Mouse (Mus musculus) left cerebral cortex, postnatal 14 days (tissue): ENCODE measurements around the gene Gpd2. TPM values are rescaled to one million over a fixed set of nuclear protein-coding genes. Genes with fewer than 3 reads are reported as not detected.

Experiments
- DNase-seq, 2 experiments: peaks; one replicate each; pipeline ENCODE4 v3.0.0; 2021 to 2022; ENCODE audit warnings: low spot score in 2 of 2, mixed read lengths in 1 of 2
- intact Hi-C: fragments of 180-260 bp; cut with DNase I; formaldehyde crosslinking; loops from one replicate; pipeline ENCODE4 v1.15.1; 2025
- total RNA-seq, 2 experiments: library from RNA; stranded (reverse); gene quantifications; 2 replicates each; pipeline ENCODE4 v1.2.3; 2021

The Gpd2 gene
- total RNA-seq, 2 experiments from 2014 or later = 106 to 114 TPM

GRCm38 (mm10) chr2:57356222-57356822 is 118.9 kb downstream of the Gpd2 start:
- intact Hi-C loops = no loop called here
- DNase-seq = no peak

GRCm38 (mm10) chr2:57362503-57362902 is 125.1 kb downstream of the Gpd2 start:
- no peak for DNase-seq
- intact Hi-C loops = no loop called here

DNA sequence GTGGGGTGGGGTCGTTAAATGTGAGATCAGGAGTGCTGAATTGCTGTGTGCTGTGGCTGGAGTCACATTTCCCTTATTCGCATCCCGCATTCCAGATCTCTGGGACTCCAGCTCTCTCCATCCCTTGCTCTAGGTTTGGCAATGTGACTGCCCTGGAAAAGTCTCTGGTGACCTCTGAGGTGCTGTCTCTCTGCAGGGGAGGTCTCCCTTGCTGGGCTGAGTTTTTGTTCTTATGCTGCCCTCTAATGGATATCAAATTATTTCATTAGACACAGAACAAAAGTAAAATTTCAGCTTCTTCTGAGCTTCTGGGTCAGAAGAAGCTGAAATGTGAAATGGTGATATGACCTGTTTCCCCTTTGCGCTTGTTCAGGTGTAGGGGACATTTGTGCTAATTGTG is 137.2 kb downstream of the Gpd2 start:
- no peak for DNase-seq
- intact Hi-C loops = loop anchor here (5.0 to 10.0 kb wide), 2 partner anchors 320 to 1262 kb away; no protein-coding TSS in a partner anchor

- intact Hi-C loops = loop anchor here (10.0 kb wide), 1 partner anchor 320 kb away; no protein-coding TSS in a partner anchor
- DNase-seq = no peak
These were observed 137.9 kb downstream of the Gpd2 start for GRCm38 (mm10) chr2:57375138-57375837.

DNA sequence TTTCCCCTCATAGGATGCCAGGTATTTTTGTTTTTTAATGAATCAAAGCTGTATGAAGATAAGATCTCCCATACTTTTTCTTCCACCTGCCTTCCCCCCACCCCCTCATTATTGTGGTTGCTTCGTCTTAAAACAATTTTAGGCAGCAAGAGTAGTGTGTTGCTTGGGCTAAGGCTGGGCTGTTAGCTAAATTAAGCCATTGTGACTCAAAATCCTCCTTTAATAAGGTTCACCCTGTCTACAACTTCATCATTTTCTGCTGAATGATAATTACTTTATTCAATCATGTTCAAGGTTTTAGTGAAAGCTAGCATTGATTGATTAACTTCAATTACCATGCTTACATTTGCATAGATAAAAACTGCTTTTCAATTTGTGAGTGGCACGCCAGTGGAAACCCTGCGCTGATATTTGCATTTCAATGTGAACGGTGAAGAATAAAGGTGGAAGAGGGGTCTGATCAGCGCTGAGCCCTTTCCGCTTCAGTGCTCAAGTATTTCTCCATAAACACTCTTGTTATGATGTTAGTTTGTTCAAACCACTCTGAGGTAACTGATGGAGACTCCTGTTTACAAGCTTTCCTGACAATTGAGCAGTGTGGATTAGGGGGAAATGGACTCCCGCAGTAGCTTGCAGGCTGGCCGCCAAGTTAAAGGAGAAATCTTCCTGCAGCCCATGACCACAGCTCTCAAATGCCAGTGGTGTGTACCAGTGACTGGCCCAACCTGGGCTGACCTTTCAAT is 140.9 kb downstream of the Gpd2 start:
- intact Hi-C loops = loop anchor here (10.0 kb wide), 1 partner anchor 316 kb away; no protein-coding TSS in a partner anchor
- no peak for DNase-seq

DNA sequence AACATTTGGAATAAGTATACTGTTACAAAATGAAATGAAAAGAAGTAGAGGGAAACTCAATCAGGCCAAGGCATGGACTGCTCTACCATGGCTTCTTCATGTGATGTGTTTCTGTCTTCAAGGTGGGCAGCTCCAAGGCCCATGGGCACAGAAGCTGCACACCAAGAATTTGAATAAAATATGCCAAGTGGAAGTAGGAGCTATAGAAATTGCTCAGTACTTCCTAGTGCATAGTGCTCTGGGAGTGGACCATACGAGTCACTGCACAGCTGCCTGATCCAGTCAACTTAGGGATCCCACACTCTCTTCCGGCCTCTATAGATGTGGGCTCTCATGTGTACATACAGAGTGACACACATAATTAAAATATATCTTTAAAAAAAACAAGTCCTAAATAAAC is 147.2 kb downstream of the Gpd2 start:
- intact Hi-C loops = loop anchor here (10.0 kb wide), 1 partner anchor 450 kb away; no protein-coding TSS in a partner anchor
- no peak for DNase-seq

GRCm38 (mm10) chr2:57387816-57388215 is 150.4 kb downstream of the Gpd2 start:
- peak in 1 of 2 experiments; percentile 11 for DNase-seq
- intact Hi-C loops = loop anchor here (10.0 kb wide), 1 partner anchor 447 kb away; no protein-coding TSS in a partner anchor

DNA sequence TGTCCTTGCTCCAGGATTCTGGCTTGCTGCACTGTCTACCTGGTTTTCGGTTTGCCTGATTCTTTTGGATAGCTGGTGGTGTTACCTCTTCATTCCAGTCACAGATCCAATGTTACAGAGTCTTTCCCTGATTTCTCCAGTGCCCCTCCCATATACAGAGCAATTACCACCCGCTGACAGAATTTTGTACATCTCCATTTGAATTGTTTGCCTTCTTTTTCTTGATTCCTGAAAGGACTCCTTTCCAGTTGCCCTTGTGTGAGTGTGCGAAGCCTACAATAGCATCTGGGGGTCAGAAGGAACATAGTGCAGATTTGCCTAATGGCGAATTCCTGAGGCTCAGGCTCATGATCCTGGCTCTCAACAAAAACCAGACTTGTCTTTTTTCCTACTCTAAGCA is 157.6 kb downstream of the Gpd2 start:
- intact Hi-C loops = no loop called here
- no peak for DNase-seq

DNA sequence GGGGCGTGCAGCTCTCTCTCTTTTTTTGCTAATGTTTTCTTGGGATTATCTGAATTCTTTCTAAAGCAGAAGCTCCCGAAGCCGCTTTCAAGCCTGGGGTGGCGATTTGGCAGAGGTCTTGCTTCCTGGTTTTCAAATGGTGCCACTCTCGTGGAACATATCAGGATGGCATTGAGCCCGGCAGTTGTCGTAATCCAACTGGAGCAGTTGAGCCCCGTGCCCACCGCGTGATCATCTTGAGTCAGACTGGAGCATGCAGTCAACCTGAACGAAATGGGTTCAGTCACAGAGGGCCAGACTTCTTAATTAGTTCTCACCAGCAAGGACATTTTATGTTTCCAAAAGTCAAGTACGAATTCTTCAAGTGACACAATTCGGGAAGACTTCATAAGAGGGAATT is 158.6 kb downstream of the Gpd2 start:
- intact Hi-C loops = no loop called here
- no peak for DNase-seq

GRCm38 (mm10) chr2:57397727-57398126 is 160.3 kb downstream of the Gpd2 start:
- intact Hi-C loops = no loop called here
- no peak for DNase-seq

- intact Hi-C loops = no loop called here
- DNase-seq = no peak
These were observed 170.1 kb downstream of the Gpd2 start for GRCm38 (mm10) chr2:57407414-57408019.

DNA sequence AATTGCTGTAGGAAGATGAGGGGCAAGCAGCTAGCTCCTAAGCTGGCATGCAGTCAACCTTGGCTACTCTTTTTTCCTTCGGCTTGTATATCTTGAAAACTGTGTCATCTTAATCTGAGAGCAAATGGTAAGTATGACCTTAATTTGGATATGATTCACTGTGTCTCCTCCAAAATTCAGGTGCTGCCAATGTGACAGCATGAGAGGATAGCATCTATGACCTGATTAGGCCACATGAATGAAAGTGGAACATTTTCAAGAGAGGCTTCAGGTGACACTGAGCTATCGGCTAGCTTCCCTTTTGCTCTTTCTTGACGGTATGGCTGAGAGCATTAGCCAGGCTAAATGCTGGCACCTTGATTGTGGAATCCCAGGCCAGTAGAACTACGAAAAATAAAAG is 171.0 kb downstream of the Gpd2 start:
- DNase-seq = no peak
- intact Hi-C loops = no loop called here

DNA sequence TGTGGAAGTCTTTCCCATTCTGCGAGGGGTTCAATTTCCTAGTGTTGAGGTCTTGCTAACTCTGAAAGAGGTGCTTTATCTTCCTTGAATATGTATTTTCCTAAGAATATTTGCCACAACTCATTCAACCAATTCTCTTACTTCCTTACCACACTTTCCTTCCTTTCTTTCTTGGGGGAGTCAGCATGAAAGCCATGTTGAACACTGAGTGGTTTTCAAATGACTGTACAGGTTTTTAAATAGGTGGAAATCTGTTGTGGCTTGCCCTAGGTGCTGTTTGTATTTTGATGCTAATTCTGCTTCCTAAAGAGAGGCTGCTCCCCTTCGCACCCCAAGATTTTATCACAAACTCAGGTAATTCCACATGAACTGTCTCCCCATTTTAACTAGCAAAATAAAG is 174.1 kb downstream of the Gpd2 start:
- intact Hi-C loops = no loop called here
- no peak for DNase-seq

DNA sequence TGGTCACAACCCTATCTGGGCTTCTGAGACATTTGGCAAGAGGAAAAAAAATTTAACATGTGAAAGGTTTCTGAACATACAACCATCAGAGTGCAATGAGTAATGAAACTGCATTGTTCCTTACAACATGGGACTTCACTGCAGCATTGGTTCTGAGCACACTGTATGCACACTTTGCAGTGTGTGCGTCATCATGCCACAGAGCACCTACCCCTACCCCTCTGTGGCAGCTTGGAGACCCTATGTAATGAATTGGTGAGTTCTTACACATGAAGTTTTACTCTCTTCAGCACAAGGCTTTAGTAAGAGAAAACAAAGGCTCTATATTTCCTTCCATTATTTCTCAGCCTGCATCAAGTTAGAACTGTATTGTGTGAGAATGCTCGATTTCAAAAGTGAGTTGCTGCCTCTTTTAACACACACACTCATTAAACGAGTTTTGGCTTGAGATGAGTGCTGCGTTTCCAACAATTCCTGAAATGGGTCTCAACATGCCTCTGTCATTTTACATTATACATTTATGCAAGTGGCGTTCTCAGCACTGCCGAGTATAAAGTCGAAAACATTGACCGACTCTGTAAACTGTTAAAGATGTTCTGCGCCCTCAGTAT is 177.2 kb downstream of the Gpd2 start:
- intact Hi-C loops = no loop called here
- no peak for DNase-seq

DNA sequence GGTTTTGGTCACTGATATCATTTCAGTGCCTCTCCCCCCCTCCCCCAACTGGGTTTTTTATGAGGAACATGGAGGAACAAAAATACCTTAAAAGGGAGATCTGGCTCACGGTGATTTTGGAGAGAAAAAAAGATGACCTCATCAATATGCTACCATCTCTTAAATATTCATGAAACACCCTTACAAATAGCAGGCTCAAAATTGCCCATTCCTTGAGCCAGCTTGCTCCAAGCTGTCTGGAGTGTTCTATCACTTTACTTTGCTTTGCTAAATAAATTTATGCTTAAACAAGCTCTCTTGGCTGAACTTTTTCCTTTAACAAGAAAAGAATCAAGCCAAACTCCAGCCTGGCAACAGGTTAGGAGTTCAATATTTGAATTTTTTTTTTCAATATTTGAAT is 179.3 kb downstream of the Gpd2 start:
- DNase-seq = no peak
- intact Hi-C loops = no loop called here

Other genes with a start within 250 kb of the Gpd2 start
- gene Nr4a2, start 113.6 kb upstream of the Gpd2 start, total RNA-seq = 10 to 100 TPM; 44.6 to 62.5 TPM